Mouse (Mus musculus): ENCODE results near the gene Trim71.

- TF ChIP-seq CTCF (IDR thresholded peaks at IDR 0.05; ENCODE audit: low read depth) (no peak), EP300 (IDR thresholded peaks at IDR 0.05; ENCODE audit: low read depth) (no peak)
These were observed 37.1 kb downstream of the Trim71 start for GRCm38 (mm10) chr9:114527085-114527484.
